Mouse (Mus musculus) liver, adult 2 months (tissue): ENCODE measurements around the gene Sh3d21.

Source experiments
- CTCF ChIP-seq: fragments of 200-500 bp; IDR thresholded peaks from 2 replicates; pipeline ENCODE4 v1.5.1; 2011; ENCODE audit warnings: low read depth, low read length, control low read depth
- POLR2A ChIP-seq: fragments of 200-500 bp; IDR thresholded peaks from 2 replicates; pipeline ENCODE4 v1.6.1; 2011; ENCODE audit warnings: low read length, control low read depth; ENCODE audit not compliant: insufficient read depth; ENCODE audit errors: extremely low read depth

GRCm38 (mm10) chr4:126113943-126114342 lies 49.3 kb downstream of the Sh3d21 start:
- TF ChIP-seq POLR2A (no peak), CTCF (peak; percentile 83)
